In the genomic region with DNA sequence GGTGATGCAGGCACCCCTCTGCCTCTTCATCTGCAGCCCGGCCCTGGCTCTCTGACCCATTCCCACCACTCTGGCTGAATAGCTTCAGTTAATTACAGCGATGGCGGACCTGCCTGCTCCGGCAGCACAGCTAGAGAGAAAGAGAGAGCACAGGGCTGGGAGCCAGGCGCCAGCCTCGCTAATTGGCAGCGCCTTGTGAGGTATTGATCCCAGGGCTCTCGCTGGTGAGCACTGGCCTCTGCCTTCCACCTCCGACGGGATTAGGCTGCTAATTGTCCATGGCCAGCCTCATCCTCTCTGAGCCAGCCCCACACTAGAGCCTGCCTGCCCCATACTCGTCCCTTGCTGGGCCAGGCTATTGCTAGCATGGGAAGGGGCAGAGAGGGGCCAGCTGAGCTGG, we compare ENCODE assay signal across 11 mouse cellular contexts. TPM values are rescaled to one million over a fixed set of nuclear protein-coding genes. Genes with fewer than 3 reads are reported as not detected.
DNase-seq lines count a peak whose midpoint lies in the region; ATAC-seq lines count a peak whose summit lies in the region.
"Had no signal": no experiment of that assay in that cellular context is flagged by ENCODE, and none has a peak within 500 bp of the region (broad histone marks: within the 10 kb centered on the region; RNA-seq: fewer than 3 reads in every experiment).

No protein-coding gene starts in this region.

- 57% methylated on average over 11 of the region's 11 CpGs for WGBS in intestine, embryonic 16.5 days
- 58% methylated on average over 11 of the region's 11 CpGs for WGBS in intestine, embryonic 15.5 days
- WGBS in embryonic facial prominence, embryonic 12.5 days: 22% methylated on average over 11 of the region's 11 CpGs
- WGBS in hindbrain, embryonic 14.5 days: 8% methylated on average over 11 of the region's 11 CpGs
- 14% methylated on average over 11 of the region's 11 CpGs for WGBS in neural tube, embryonic 12.5 days

- H3K27ac ChIP-seq in intestine, embryonic 16.5 days (ENCODE audit: low read length): no peak overlapping the region
- H3K27ac ChIP-seq in intestine, embryonic 15.5 days: no peak overlapping the region
- 0 out of 2 replicates have a peak overlapping the region, but pooled peaks have one; percentile 48 for H3K27ac ChIP-seq in embryonic facial prominence, embryonic 12.5 days
- peak overlapping the region; percentile 64 for H3K27ac ChIP-seq in hindbrain, embryonic 14.5 days
- H3K27ac ChIP-seq in neural tube, embryonic 12.5 days: peak overlapping the region; percentile 70
- H3K27ac ChIP-seq: stomach, postnatal 0 days had no signal

- no peak for ATAC-seq in intestine, embryonic 16.5 days
- ATAC-seq in intestine, embryonic 15.5 days: no peak
- 0 out of 2 replicates have a peak, but pooled peaks have one; percentile 16 for ATAC-seq in embryonic facial prominence, embryonic 12.5 days (ENCODE audit: insufficient number of reproducible peaks, insufficient read depth, low FRiP score, low TSS enrichment)
- peak; percentile 2; the same call in 1 of the 2 replicates for ATAC-seq in hindbrain, embryonic 14.5 days (ENCODE audit: low FRiP score)
- no peak for ATAC-seq in neural tube, embryonic 12.5 days (ENCODE audit: low FRiP score, low read depth)

- no peaks in the 10 kb centered on the region for H3K36me3 ChIP-seq in intestine, embryonic 16.5 days (ENCODE audit: control insufficient read depth, insufficient read depth, low read length)
- 0 out of 2 replicates have a peak, but pooled peaks cover 2% of the 10 kb centered on the region for H3K36me3 ChIP-seq in intestine, embryonic 15.5 days
- no peaks in the 10 kb centered on the region for H3K36me3 ChIP-seq in embryonic facial prominence, embryonic 12.5 days
- no peaks in the 10 kb centered on the region; the same call in 1 of the 2 replicates for H3K36me3 ChIP-seq in hindbrain, embryonic 14.5 days (replicated peaks; ENCODE audit: control insufficient read depth, insufficient read depth)
- peaks cover 16% of the 10 kb centered on the region for H3K36me3 ChIP-seq in neural tube, embryonic 12.5 days

- H3K9ac ChIP-seq in intestine, embryonic 16.5 days (ENCODE audit: low read depth, low read length): 0 out of 2 replicates have a peak overlapping the region, but pooled peaks have one; percentile 16
- H3K9ac ChIP-seq in intestine, embryonic 15.5 days: no peak overlapping the region
- H3K9ac ChIP-seq in embryonic facial prominence, embryonic 12.5 days: no peak overlapping the region
- peak overlapping the region; percentile 42; the same call in 1 of the 2 replicates for H3K9ac ChIP-seq in hindbrain, embryonic 14.5 days
- H3K9ac ChIP-seq in neural tube, embryonic 12.5 days: peak overlapping the region; percentile 29; the same call in 1 of the 2 replicates

- no peak overlapping the region for H3K4me3 ChIP-seq in intestine, embryonic 16.5 days (ENCODE audit: low read length)
- H3K4me3 ChIP-seq in intestine, embryonic 15.5 days (replicated peaks): no peak overlapping the region
- H3K4me3 ChIP-seq in embryonic facial prominence, embryonic 12.5 days: no peak overlapping the region
- no peak overlapping the region for H3K4me3 ChIP-seq in hindbrain, embryonic 14.5 days (replicated peaks; ENCODE audit: low read length)
- no peak overlapping the region for H3K4me3 ChIP-seq in neural tube, embryonic 12.5 days

- no peaks in the 10 kb centered on the region for H3K27me3 ChIP-seq in intestine, embryonic 16.5 days (replicated peaks; ENCODE audit: control insufficient read depth, insufficient read depth, low read length)
- no peaks in the 10 kb centered on the region for H3K27me3 ChIP-seq in intestine, embryonic 15.5 days (replicated peaks)
- no peaks in the 10 kb centered on the region for H3K27me3 ChIP-seq in embryonic facial prominence, embryonic 12.5 days
- H3K27me3 ChIP-seq in hindbrain, embryonic 14.5 days (ENCODE audit: control insufficient read depth, insufficient read depth, low read length): no peaks in the 10 kb centered on the region
- H3K27me3 ChIP-seq in neural tube, embryonic 12.5 days (replicated peaks): no peaks in the 10 kb centered on the region

- DNase-seq in hindbrain, embryonic 14.5 days (ENCODE audit: low spot score): no peak
- no peak for DNase-seq in adrenal gland, postnatal 10 days
- DNase-seq in left cerebral cortex, adult 18-20 months (ENCODE audit: low spot score in 2 of 2): no peak
- DNase-seq in thymus, postnatal 25 days: no peak
- DNase-seq: kidney, postnatal 10 days had no signal

- no peak overlapping the region for H3K4me2 ChIP-seq in intestine, embryonic 16.5 days (ENCODE audit: low read depth, low read length)
- no peak overlapping the region for H3K4me2 ChIP-seq in intestine, embryonic 15.5 days (replicated peaks)
- H3K4me2 ChIP-seq in embryonic facial prominence, embryonic 12.5 days (replicated peaks): no peak overlapping the region
- H3K4me2 ChIP-seq in hindbrain, embryonic 14.5 days (replicated peaks): no peak overlapping the region; the same call in 1 of the 2 replicates
- H3K4me2 ChIP-seq in neural tube, embryonic 12.5 days (replicated peaks): peak overlapping the region; percentile 27
- H3K4me2 ChIP-seq: liver, embryonic 11.5 days had no signal

- H3K9me3 ChIP-seq in intestine, embryonic 16.5 days (ENCODE audit: control insufficient read depth, low read length): no peaks in the 10 kb centered on the region
- no peaks in the 10 kb centered on the region for H3K9me3 ChIP-seq in intestine, embryonic 15.5 days
- H3K9me3 ChIP-seq in embryonic facial prominence, embryonic 12.5 days: no peaks in the 10 kb centered on the region
- no peaks in the 10 kb centered on the region for H3K9me3 ChIP-seq in hindbrain, embryonic 14.5 days (ENCODE audit: control insufficient read depth, low read length)
- no peaks in the 10 kb centered on the region for H3K9me3 ChIP-seq in neural tube, embryonic 12.5 days

- peaks cover 66% of the 10 kb centered on the region for H3K4me1 ChIP-seq in intestine, embryonic 16.5 days (ENCODE audit: control insufficient read depth, insufficient read depth, low read length)
- peaks cover 56% of the 10 kb centered on the region for H3K4me1 ChIP-seq in intestine, embryonic 15.5 days (replicated peaks)
- peaks cover 98% of the 10 kb centered on the region for H3K4me1 ChIP-seq in embryonic facial prominence, embryonic 12.5 days
- peaks cover 94% of the 10 kb centered on the region for H3K4me1 ChIP-seq in hindbrain, embryonic 14.5 days (replicated peaks; ENCODE audit: control insufficient read depth, insufficient read depth, low read length)
- H3K4me1 ChIP-seq in neural tube, embryonic 12.5 days: peaks cover 99% of the 10 kb centered on the region

RNA-seq across cellular contexts. Expression of gene Gins2, which starts 29.4 kb away (rescaled TPM):
- polyA plus RNA-seq in intestine, embryonic 16.5 days (2015; fragmentation: Nextera tagmentation; extraction: Ambion mirVana): 75.1 and 87.5 TPM in 2 replicates
- 88.4 and 88.8 TPM in 2 replicates for polyA plus RNA-seq in intestine, embryonic 15.5 days (2015; fragmentation: Nextera tagmentation; extraction: Ambion mirVana)
- polyA plus RNA-seq in embryonic facial prominence, embryonic 12.5 days (2016; fragmentation: Nextera tagmentation; extraction: Ambion mirVana): 109 and 115 TPM in 2 replicates
- 17.5 and 18.2 TPM in 2 replicates for polyA plus RNA-seq in hindbrain, embryonic 14.5 days (2014; fragmentation: Nextera tagmentation; extraction: Ambion mirVana)
- 53.4 and 54.7 TPM in 2 replicates for polyA plus RNA-seq in neural tube, embryonic 12.5 days (2016; fragmentation: Nextera tagmentation; extraction: Ambion mirVana)
- 10 to 100 TPM; 18.6 to 19.0 TPM for total RNA-seq in adrenal gland, postnatal 10 days (2021)
- total RNA-seq in left cerebral cortex, adult 18-20 months (2021): 1 to 10 TPM; 2.1 to 2.4 TPM

Comparison
In these comparisons a context has a peak if more than half of its experiments do, and no peak if none do; other contexts are left out.
1. H3K9ac ChIP-seq: peak in intestine, embryonic 16.5 days (single experiment), hindbrain, embryonic 14.5 days (single experiment) and neural tube, embryonic 12.5 days (single experiment); none in intestine, embryonic 15.5 days (single experiment) and embryonic facial prominence, embryonic 12.5 days (single experiment).
2. ATAC-seq: peak in embryonic facial prominence, embryonic 12.5 days (single experiment) and hindbrain, embryonic 14.5 days (single experiment); none in intestine, embryonic 16.5 days (single experiment), intestine, embryonic 15.5 days (single experiment) and neural tube, embryonic 12.5 days (single experiment).
3. H3K27ac ChIP-seq: peak in embryonic facial prominence, embryonic 12.5 days (single experiment), hindbrain, embryonic 14.5 days (single experiment) and neural tube, embryonic 12.5 days (single experiment); none in intestine, embryonic 16.5 days (single experiment) and intestine, embryonic 15.5 days (single experiment).